Mouse (Mus musculus) liver, embryonic 13.5 days (tissue): Measurements from ENCODE around the gene Nob1. TPM values are rescaled to one million over a fixed set of nuclear protein-coding genes. Genes with fewer than 3 reads are reported as not detected.
A peak's percentile ranks its signal among the peaks of the same experiment; 100 is the strongest.

ENCODE experiments used
- ATAC-seq: fragments of 200-750 bp; cut with Nextera tagmentation; 2 replicates; pipeline ENCODE4 v1.8.0; 2017; ENCODE audit warnings: low read depth, mild to moderate bottlenecking, moderate number of reproducible peaks, moderate library complexity
- DNase-seq: peaks from one replicate; pipeline ENCODE4 v3.0.0; 2022
- H3K27ac ChIP-seq: fragments of 300-500 bp; sonication (generic); 2 replicates; pipeline ENCODE4 v1.5.1; 2015; ENCODE audit warnings: moderate library complexity, mild to moderate bottlenecking, inconsistent platforms
- H3K27me3 ChIP-seq: fragments of 300-500 bp; sonication (generic); 2 replicates; pipeline ENCODE4 v1.6.1; 2015; ENCODE audit warnings: mild to moderate bottlenecking, inconsistent platforms
- H3K36me3 ChIP-seq: fragments of 300-500 bp; sonication (generic); 2 replicates; pipeline ENCODE4 v1.6.1; 2015; ENCODE audit warnings: mild to moderate bottlenecking, inconsistent platforms
- H3K4me1 ChIP-seq: fragments of 300-500 bp; sonication (generic); replicated peaks from 2 replicates; pipeline ENCODE4 v1.6.1; 2015; ENCODE audit warnings: inconsistent platforms
- H3K4me2 ChIP-seq: fragments of 300-500 bp; sonication (generic); 2 replicates; pipeline ENCODE4 v1.6.1; 2015; ENCODE audit warnings: inconsistent platforms, mild to moderate bottlenecking, moderate library complexity
- H3K4me3 ChIP-seq: fragments of 300-500 bp; sonication (generic); replicated peaks from 2 replicates; pipeline ENCODE4 v1.5.1; 2015; ENCODE audit warnings: mild to moderate bottlenecking, inconsistent platforms
- H3K9ac ChIP-seq: fragments of 300-500 bp; sonication (generic); 2 replicates; pipeline ENCODE4 v1.6.1; 2015; ENCODE audit warnings: mild to moderate bottlenecking, inconsistent platforms
- H3K9me3 ChIP-seq: fragments of 300-500 bp; sonication (generic); replicated peaks from 2 replicates; pipeline ENCODE4 v1.6.1; 2016; ENCODE audit warnings: inconsistent platforms
- WGBS: fragments of 180-500 bp; shearing (Covaris S2); methylation state at CpG from one replicate; pipeline ENCODE4 v1.1.7; 2015; ENCODE audit not compliant: insufficient replicate concordance; 5-methylcytosine and 5-hydroxymethylcytosine counted together
- polyA plus RNA-seq: library from polyadenylated mRNA; unstranded; fragments of >200 nt; fragmentation: Nextera tagmentation; extraction: Ambion mirVana; gene quantifications from 2 replicates; pipeline ENCODE4 v1.2.1, GENCODE M21; 2015

Nob1 gene
- polyA plus RNA-seq, 1 experiment from 2014 or later = 47.8 TPM

DNA sequence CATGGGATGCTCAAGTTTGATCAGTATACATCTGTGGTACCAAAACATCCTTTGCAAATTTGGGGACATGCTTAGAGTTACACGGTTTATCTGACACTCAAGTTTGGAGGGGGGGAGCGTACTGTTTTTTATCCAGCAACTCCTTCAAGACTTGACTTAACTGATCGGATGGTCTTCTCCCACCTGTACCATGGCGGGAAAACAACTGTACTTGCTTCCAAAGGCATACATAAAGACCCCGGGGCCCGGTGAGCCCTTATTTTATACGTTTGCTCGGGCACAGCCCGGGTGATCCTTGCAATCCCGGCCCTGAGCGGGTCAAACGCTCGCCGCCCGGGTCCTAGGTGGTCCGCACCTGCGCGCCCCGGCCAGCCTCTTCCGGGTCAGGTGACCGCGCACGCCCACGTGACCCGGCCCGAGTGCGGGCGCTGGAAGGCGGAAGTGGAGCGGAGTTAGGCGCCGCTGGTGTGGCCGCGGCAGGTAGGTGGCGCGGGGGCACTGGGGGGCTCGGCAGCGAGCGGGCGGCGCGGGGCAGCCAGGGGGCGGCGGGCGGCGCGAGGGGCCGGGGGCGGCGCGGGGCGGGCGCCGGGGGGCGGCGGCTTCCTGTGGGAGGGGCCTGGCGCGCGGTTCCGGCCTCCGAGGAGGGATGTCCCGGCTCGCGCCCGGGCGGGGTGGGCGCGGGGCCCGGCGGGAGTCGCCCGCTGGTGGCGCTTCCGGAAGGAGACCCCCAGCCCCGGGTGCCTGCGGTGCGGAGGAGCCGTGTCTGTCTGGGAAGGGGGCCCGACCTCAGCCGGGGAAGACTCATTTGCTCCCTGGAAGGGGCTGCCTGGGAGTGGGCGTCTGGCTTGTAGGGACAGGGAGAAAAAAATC, 11.3 kb upstream of the Nob1 start, which contains the start of gene Wwp2:
Wwp2 (plus strand) TSS at position 404 of the 870 bp plus-strand sequence.
- 1% methylated on average over 58 of the region's 81 CpGs for WGBS
- DNase-seq (peak; percentile 70), ATAC-seq (peak; percentile 71)
- Histone ChIP-seq H3K27ac (peak within 1 kb of the TSS; percentile 98), H3K9ac (peak within 1 kb of the TSS; percentile 95), H3K4me3 (peak within 1 kb of the TSS; percentile 95), H3K27me3 (0 out of 2 replicates have a peak, but pooled peaks cover 4% of the 10 kb centered on the region), H3K9me3 (no peaks in the 10 kb centered on the region), H3K4me2 (peak within 1 kb of the TSS; percentile 84), H3K36me3 (no peaks in the 10 kb centered on the region), H3K4me1 (peaks cover 50% of the 10 kb centered on the region)

- DNase-seq (peak; percentile 9), ATAC-seq (no peak; the same call in 1 of the 2 replicates)
- peak overlapping the region; percentile 84 for H3K4me2 ChIP-seq
- peak overlapping the region; percentile 95 for H3K9ac ChIP-seq
- peaks cover 43% of the 10 kb centered on the region for H3K4me1 ChIP-seq
- no peaks in the 10 kb centered on the region for H3K9me3 ChIP-seq
- H3K27me3 ChIP-seq = peaks cover 8% of the 10 kb centered on the region; the same call in 1 of the 2 replicates
- no peaks in the 10 kb centered on the region for H3K36me3 ChIP-seq
- peak overlapping the region; percentile 95 for H3K4me3 ChIP-seq
- 25% methylated on average over 11 of the region's 11 CpGs for WGBS
- peak overlapping the region; percentile 98 for H3K27ac ChIP-seq
Measured at GRCm38 (mm10) chr8:107435421-107435961, 10.6 kb upstream of the Nob1 start.

DNA sequence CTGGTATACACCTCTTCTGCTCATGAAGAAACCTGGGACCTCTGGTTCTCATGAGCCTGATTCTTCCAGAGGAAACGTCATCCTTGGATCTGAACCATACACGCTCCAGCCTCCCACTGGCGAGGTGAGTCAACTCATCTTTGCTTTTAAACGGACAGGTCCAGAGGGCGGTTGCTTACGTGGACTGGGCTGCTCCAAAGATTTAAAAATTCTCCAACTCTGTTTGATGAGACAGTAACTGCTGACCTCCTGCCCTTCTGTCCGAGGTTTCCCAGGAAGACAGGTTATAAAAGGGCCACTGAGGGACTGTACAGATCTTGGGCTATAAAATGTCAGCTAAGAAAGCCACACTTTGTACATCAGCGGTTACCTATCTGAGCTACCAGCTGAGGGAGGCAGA, 6.0 kb upstream of the Nob1 start:
- H3K27ac ChIP-seq = no peak overlapping the region
- no peaks in the 10 kb centered on the region for H3K9me3 ChIP-seq
- H3K4me3 ChIP-seq = no peak overlapping the region
- ATAC-seq (no peak), DNase-seq (no peak)
- H3K4me1 ChIP-seq = peaks cover 10% of the 10 kb centered on the region
- 66% methylated on average over 8 of the region's 8 CpGs for WGBS
- H3K9ac ChIP-seq = no peak overlapping the region
- no peak overlapping the region for H3K4me2 ChIP-seq
- H3K36me3 ChIP-seq = no peaks in the 10 kb centered on the region
- peaks cover 8% of the 10 kb centered on the region; the same call in 1 of the 2 replicates for H3K27me3 ChIP-seq

DNA sequence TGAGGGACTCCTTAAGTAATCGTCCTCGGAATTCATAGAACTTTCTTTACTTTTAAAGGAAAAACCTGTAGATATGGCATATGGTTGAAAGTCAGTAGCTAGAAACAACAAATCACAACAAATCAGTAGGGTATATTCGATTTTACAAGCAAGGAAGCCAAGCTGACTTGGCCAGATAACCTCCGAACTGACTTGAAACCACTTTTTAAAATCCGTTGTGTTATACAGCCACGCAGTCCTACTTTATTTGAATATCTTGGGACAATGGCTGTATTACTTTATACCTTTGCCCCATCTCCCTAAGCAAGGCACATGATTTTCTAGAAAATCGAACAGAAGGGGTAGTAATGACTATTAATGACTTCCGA, 363 bp upstream of the Nob1 start:
- DNase-seq (no peak), ATAC-seq (no peak)
- H3K9ac ChIP-seq = 0 out of 2 replicates have a peak overlapping the region, but pooled peaks have one; percentile 86
- H3K4me2 ChIP-seq = peak overlapping the region; percentile 90; the same call in 1 of the 2 replicates
- peaks cover 39% of the 10 kb centered on the region for H3K4me1 ChIP-seq
- peak overlapping the region; percentile 80; the same call in 1 of the 2 replicates for H3K4me3 ChIP-seq
- H3K9me3 ChIP-seq = no peaks in the 10 kb centered on the region
- no peak overlapping the region for H3K27ac ChIP-seq
- peaks cover 30% of the 10 kb centered on the region for H3K36me3 ChIP-seq
- WGBS = 26% methylated on average over 8 of the region's 8 CpGs
- no peaks in the 10 kb centered on the region for H3K27me3 ChIP-seq

DNA sequence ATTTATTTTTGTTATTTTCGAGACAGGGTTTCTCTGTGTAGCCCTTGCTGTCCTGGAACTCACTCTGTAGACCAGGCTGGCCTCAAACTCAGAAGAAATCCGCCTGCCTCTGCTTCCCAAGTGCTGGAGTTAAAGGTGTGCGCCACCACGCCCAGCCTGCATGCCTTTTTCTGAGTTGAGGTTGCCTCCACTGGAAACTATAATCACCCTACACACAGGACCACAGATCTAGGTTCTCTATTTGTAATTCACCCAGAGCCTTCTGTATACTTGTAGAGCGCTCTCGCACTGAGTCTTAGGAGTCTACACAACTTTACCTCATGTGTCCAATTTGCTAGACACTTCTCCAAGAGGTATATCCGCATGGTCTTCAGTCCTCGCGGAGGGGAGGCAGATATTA, 675 bp downstream of the Nob1 start:
- Histone ChIP-seq H3K9me3 (no peaks in the 10 kb centered on the region), H3K27me3 (no peaks in the 10 kb centered on the region), H3K36me3 (peaks cover 40% of the 10 kb centered on the region), H3K4me2 (peak overlapping the region; percentile 90), H3K4me3 (peak overlapping the region; percentile 80), H3K4me1 (peaks cover 39% of the 10 kb centered on the region), H3K9ac (peak overlapping the region; percentile 86), H3K27ac (peak overlapping the region; percentile 84)
- 9% methylated on average over 9 of the region's 9 CpGs for WGBS
- DNase-seq (peak; percentile 11), ATAC-seq (peak; percentile 13)

DNA sequence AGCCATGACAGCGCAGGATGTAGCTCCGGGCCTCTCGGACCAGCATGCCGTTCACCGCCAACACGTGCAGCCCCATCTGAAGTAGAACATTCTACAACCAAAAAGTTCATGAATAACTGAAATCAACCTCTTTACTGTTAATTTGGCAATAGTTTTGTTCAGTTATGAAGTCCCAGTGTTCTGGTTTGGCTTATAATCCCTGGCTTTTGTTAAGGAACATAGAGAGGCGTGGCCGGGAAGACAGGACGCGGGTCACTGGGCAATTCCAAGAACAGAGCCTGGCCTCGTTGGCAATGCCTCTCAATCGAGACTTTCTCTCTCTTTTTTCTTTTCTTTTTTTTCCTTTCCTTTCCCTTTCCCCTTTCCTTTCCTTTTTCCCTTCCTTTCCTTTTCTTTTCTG, 7.8 kb downstream of the Nob1 start:
- ATAC-seq (no peak), DNase-seq (no peak)
- Histone ChIP-seq H3K9ac (no peak overlapping the region), H3K27ac (no peak overlapping the region), H3K4me1 (peaks cover 8% of the 10 kb centered on the region), H3K27me3 (no peaks in the 10 kb centered on the region), H3K9me3 (no peaks in the 10 kb centered on the region), H3K36me3 (peaks cover 99% of the 10 kb centered on the region), H3K4me2 (no peak overlapping the region), H3K4me3 (no peak overlapping the region)
- WGBS = 90% methylated on average over 12 of the region's 12 CpGs

DNA sequence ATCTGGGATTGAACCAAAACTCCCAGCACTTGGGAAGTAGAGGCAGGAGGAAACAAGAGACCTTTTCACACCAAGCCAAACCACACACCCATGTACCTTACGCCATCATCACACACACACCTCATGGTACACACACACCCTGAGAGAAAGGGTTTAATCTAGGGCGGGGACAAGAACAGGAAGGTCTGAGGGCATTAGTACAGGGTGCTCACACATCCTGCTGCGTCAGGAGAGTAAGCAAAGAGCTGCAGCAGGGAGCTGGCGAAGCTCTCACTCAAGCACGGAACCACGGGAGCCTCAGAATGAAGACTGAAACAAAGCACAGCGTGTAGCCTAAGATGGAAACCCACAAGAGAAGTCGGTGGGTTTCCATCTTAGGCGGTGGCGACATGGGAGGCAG, 11.0 kb downstream of the Nob1 start:
- DNase-seq (no peak), ATAC-seq (no peak)
- WGBS = 84% methylated on average over 10 of the region's 10 CpGs
- Histone ChIP-seq H3K4me3 (no peak overlapping the region), H3K4me2 (no peak overlapping the region), H3K27me3 (no peaks in the 10 kb centered on the region), H3K4me1 (no peaks in the 10 kb centered on the region), H3K27ac (no peak overlapping the region; the same call in 1 of the 2 replicates), H3K9me3 (no peaks in the 10 kb centered on the region), H3K9ac (no peak overlapping the region), H3K36me3 (peaks cover 99% of the 10 kb centered on the region)

DNA sequence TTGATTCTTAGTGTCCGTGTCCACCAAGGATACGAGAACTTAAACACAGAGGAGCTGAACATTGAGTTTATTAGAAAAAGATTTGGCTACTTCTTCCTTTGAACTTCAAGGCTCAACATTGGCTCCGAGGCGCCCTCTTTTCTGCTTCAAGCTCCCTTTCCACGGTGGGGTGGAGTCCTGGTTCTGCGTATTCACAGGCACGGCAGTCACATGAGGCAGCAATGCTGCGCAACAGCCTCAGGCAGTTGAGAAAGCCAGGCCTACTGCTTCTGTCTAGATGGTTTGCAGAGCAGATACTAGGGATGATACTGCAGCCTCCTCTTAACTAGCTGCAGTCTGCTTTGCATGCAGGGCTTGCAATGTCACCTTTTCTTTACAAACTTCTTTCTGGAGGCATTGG, 12.3 kb downstream of the Nob1 start:
- no peaks in the 10 kb centered on the region for H3K27me3 ChIP-seq
- WGBS = 82% methylated on average over 8 of the region's 8 CpGs
- H3K36me3 ChIP-seq = peaks cover 92% of the 10 kb centered on the region
- no peaks in the 10 kb centered on the region for H3K9me3 ChIP-seq
- H3K4me2 ChIP-seq = no peak overlapping the region
- H3K9ac ChIP-seq = no peak overlapping the region
- ATAC-seq = no peak
- no peak for DNase-seq
- no peaks in the 10 kb centered on the region for H3K4me1 ChIP-seq
- H3K4me3 ChIP-seq = no peak overlapping the region
- H3K27ac ChIP-seq = no peak overlapping the region

GRCm38 (mm10) chr8:107411391-107411790, 13.5 kb downstream of the Nob1 start:
- Histone ChIP-seq H3K4me3 (no peak overlapping the region), H3K27me3 (no peaks in the 10 kb centered on the region), H3K36me3 (peaks cover 82% of the 10 kb centered on the region), H3K27ac (no peak overlapping the region), H3K9ac (no peak overlapping the region), H3K9me3 (no peaks in the 10 kb centered on the region), H3K4me2 (no peak overlapping the region), H3K4me1 (no peaks in the 10 kb centered on the region; the same call in 1 of the 2 replicates)
- DNase-seq (no peak), ATAC-seq (no peak)
- 71% methylated on average over 4 of the region's 4 CpGs for WGBS

DNA sequence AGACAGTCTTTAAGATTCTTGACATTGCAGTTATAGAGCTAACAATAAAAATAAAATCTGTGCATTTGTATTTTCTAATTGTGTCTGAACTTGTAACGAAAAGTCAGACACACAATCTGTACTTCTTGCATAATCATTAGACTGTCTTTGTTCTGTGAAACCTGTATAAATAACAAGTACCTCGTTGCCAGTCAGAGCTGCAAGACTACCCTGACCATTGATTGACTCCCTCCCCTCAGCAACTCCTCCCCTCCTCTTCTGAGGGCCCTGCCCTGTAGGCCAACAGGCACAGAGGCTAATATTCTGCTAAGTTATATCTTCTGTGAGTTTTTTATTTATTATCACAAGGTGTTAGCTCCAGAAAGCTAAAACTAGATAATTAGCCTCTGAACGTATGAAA, 18.9 kb downstream of the Nob1 start:
- WGBS = 60% methylated on average over 3 of the region's 3 CpGs

DNA sequence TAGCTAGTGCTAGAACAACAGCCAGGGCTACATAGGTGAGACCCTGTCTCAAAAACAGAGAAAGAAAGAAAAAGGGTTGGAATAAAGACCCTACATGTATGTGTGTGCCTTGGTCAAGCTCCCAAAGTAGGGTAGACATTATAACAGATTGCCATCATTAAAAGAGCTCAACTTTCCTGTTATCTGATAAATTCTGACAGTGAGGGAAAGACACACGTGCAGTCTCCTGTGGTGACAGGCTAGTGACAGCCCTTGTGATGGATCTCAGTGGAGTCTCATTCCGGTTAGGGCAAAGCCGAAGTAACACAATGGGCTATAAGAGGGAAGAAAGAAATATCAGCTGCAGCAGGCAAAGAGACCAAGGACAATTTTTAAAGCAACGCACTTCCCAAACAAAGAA, 20.8 kb downstream of the Nob1 start:
- 0 out of 2 replicates have a peak, but pooled peaks have one; percentile 0 for ATAC-seq
- 59% methylated on average over 4 of the region's 4 CpGs for WGBS

More for the DNA sequence above, 18.9 kb downstream of the Nob1 start:
- peaks cover 49% of the 10 kb centered on the region for H3K4me1 ChIP-seq
- no peaks in the 10 kb centered on the region for H3K27me3 ChIP-seq
- peak overlapping the region; percentile 99; the same call in 1 of the 2 replicates for H3K27ac ChIP-seq
- H3K9ac ChIP-seq = no peak overlapping the region
- no peak overlapping the region for H3K4me2 ChIP-seq
- no peak for DNase-seq
- no peak overlapping the region for H3K4me3 ChIP-seq
- ATAC-seq = no peak
- peaks cover 27% of the 10 kb centered on the region for H3K36me3 ChIP-seq
- H3K9me3 ChIP-seq = no peaks in the 10 kb centered on the region

More for the DNA sequence above, 20.8 kb downstream of the Nob1 start:
- peaks cover 59% of the 10 kb centered on the region for H3K4me1 ChIP-seq
- peak overlapping the region; percentile 60 for H3K4me3 ChIP-seq
- no peaks in the 10 kb centered on the region for H3K27me3 ChIP-seq
- no peaks in the 10 kb centered on the region for H3K9me3 ChIP-seq
- H3K9ac ChIP-seq = peak overlapping the region; percentile 78
- peak overlapping the region; percentile 99 for H3K27ac ChIP-seq
- peak overlapping the region; percentile 79 for H3K4me2 ChIP-seq
- H3K36me3 ChIP-seq = peaks cover 8% of the 10 kb centered on the region
- no peak for DNase-seq
